Mouse (Mus musculus) olfactory bulb, adult 2 months (tissue): Measurements from ENCODE around the gene Ndufaf4.

Source experiments
- CTCF ChIP-seq: fragments of 200-500 bp; IDR thresholded peaks from 2 replicates; pipeline ENCODE4 v1.5.1; 2012; ENCODE audit warnings: low read depth, mild to moderate bottlenecking, low read length, moderate library complexity; ENCODE audit not compliant: insufficient read depth
- POLR2A ChIP-seq: fragments of 200-500 bp; IDR thresholded peaks from 2 replicates; pipeline ENCODE4 v1.6.1; 2012; ENCODE audit warnings: mild to moderate bottlenecking, low read depth, low read length, moderate library complexity; ENCODE audit not compliant: insufficient read depth

DNA sequence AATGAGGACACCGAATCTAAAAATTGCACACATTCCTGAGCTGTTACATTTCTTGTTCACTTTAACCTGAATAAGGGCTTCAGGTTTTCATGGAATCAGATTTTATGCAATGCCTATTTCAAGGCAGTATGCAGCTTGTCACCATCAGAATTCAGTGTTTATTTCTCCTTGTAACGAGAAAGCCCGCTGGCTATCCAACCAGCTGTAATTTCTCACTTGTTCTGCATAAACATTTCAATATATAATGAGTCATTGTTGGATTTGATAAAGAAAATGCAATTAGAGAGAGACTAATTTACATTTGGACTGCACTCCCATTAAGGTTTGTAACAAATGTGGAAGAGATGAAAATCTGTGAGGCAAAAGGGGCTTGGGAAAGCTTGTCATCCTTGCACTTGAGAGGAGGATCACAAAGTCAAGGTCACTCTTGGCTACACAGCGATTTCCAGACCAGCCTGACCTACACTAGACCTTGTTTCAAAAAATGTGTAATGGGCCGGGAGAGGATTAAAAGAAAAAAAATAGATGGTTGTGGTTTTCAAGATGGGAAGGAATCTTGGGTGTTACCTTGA lies 22.2 kb downstream of the Ndufaf4 start:
- TF ChIP-seq CTCF (no peak), POLR2A (no peak)
